Mouse (Mus musculus): ENCODE measurements around the gene Bbip1. TPM values are rescaled to one million over a fixed set of nuclear protein-coding genes. Genes with fewer than 3 reads are reported as not detected.

Gene Bbip1
- polyA plus RNA-seq, 1 experiment from 2014 or later: 100 TPM

- no peak overlapping the region for H3K4me3 ChIP-seq (ENCODE audit: low read depth, low read length)
- H3K36me3 ChIP-seq (ENCODE audit: control insufficient read depth, insufficient read depth, low read length): no peaks in the 10 kb centered on the region
- H3K9ac ChIP-seq (replicated peaks; ENCODE audit: low read depth, low read length): no peak overlapping the region
- 83% methylated on average over 14 of the region's 14 CpGs for WGBS
- no peaks in the 10 kb centered on the region for H3K27me3 ChIP-seq (ENCODE audit: control insufficient read depth, insufficient read depth, low read length)
- H3K4me1 ChIP-seq (ENCODE audit: control insufficient read depth, insufficient read depth, low read length): peaks cover 14% of the 10 kb centered on the region; the same call in 1 of the 2 replicates
- H3K9me3 ChIP-seq (ENCODE audit: control insufficient read depth, low read depth, low read length): no peaks in the 10 kb centered on the region
- H3K4me2 ChIP-seq (replicated peaks; ENCODE audit: low read depth, low read length): no peak overlapping the region
- no peak overlapping the region for H3K27ac ChIP-seq (ENCODE audit: low read length)
- no peak for ATAC-seq (ENCODE audit: insufficient number of reproducible peaks, insufficient read depth, low FRiP score, low read depth)
Observed at GRCm38 (mm10) chr19:53899941-53900610, 44.4 kb downstream of the Bbip1 start.

DNA sequence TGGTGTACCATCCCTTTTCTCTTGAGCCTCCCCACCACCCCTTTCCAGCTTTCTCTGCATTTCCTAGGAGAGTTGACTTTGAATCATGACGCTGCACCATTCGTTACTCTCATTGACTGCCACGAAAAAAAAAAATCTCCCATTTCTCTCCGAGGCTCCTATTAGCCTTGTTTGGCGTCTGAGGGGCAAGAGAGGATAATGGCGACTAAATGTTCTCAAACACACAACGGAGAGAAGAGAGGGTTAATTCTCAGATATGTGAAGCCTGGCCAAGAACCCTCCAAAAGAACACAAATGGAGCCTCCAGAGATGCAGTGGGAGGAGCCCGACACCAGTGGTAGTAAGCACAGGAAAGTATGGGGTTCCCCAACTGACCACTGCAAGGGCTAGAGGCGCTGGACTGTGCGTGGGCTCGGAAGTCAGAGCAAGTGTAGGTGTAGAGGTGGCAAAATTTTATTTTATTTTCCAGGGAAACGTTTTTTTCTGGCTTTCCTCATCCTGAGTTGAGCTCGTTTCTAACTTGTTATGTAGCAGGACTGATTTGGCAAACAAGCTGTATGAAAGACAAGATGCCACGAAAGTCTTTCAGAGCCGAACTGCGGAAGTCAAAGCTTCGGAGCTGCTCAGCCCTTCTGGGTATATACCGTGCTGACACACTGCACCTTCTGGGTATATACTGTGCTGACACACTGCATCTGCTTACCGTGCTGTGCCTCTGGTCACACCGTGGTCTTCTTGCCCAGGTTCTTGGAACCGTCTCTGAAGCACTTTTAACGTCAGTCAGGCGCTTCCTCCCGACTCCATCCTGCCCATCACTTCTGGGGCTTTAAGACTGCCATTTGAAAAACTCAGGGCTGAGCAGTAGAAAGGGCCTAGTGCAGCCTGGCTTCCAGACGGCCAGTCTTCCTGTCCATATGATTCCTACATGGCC, 45.2 kb downstream of the Bbip1 start:
- Histone ChIP-seq H3K4me3 (ENCODE audit: low read depth, low read length) (no peak overlapping the region), H3K9ac (replicated peaks; ENCODE audit: low read depth, low read length) (no peak overlapping the region), H3K4me1 (ENCODE audit: control insufficient read depth, insufficient read depth, low read length) (peaks cover 7% of the 10 kb centered on the region; the same call in 1 of the 2 replicates), H3K36me3 (ENCODE audit: control insufficient read depth, insufficient read depth, low read length) (no peaks in the 10 kb centered on the region), H3K27ac (ENCODE audit: low read length) (no peak overlapping the region), H3K27me3 (ENCODE audit: control insufficient read depth, insufficient read depth, low read length) (no peaks in the 10 kb centered on the region), H3K4me2 (replicated peaks; ENCODE audit: low read depth, low read length) (no peak overlapping the region), H3K9me3 (ENCODE audit: control insufficient read depth, low read depth, low read length) (no peaks in the 10 kb centered on the region)
- no peak for ATAC-seq (ENCODE audit: insufficient number of reproducible peaks, insufficient read depth, low FRiP score, low read depth)
- WGBS: 82% methylated on average over 25 of the region's 25 CpGs

GRCm38 (mm10) chr19:53898498-53898897, 45.9 kb downstream of the Bbip1 start:
- Histone ChIP-seq H3K9me3 (ENCODE audit: control insufficient read depth, low read depth, low read length) (no peaks in the 10 kb centered on the region), H3K27me3 (ENCODE audit: control insufficient read depth, insufficient read depth, low read length) (no peaks in the 10 kb centered on the region), H3K4me1 (ENCODE audit: control insufficient read depth, insufficient read depth, low read length) (peaks cover 14% of the 10 kb centered on the region; the same call in 1 of the 2 replicates), H3K4me3 (ENCODE audit: low read depth, low read length) (no peak overlapping the region), H3K4me2 (replicated peaks; ENCODE audit: low read depth, low read length) (no peak overlapping the region), H3K27ac (ENCODE audit: low read length) (no peak overlapping the region), H3K36me3 (ENCODE audit: control insufficient read depth, insufficient read depth, low read length) (no peaks in the 10 kb centered on the region), H3K9ac (replicated peaks; ENCODE audit: low read depth, low read length) (no peak overlapping the region)
- ATAC-seq (ENCODE audit: insufficient number of reproducible peaks, insufficient read depth, low FRiP score, low read depth): no peak
- 74% methylated on average over 4 of the region's 4 CpGs for WGBS

DNA sequence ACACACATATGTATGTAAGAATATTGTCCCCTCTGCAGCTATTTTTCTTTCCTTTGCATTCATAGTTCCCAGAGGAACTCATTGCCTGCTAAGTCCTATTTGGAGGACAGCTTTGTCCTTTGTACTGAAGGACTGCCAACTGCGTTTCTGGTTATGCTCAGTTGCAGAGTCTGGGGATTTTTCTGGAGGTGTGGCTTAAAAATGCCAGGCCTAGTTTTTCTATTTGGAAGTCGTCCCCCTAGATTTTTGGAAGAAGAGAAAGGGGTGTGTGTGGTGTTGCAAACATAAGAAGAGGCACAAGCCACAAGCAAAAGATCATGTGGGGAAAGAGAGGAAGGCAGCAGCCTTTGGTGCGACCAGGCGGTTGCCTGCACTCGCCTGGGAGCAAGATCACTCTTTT, 46.4 kb downstream of the Bbip1 start:
- H3K36me3 ChIP-seq (ENCODE audit: control insufficient read depth, insufficient read depth, low read length): no peaks in the 10 kb centered on the region
- no peak overlapping the region for H3K4me3 ChIP-seq (ENCODE audit: low read depth, low read length)
- WGBS: 76% methylated on average over 5 of the region's 5 CpGs
- ATAC-seq (ENCODE audit: insufficient number of reproducible peaks, insufficient read depth, low FRiP score, low read depth): no peak
- H3K4me2 ChIP-seq (replicated peaks; ENCODE audit: low read depth, low read length): no peak overlapping the region
- H3K27ac ChIP-seq (ENCODE audit: low read length): no peak overlapping the region
- H3K4me1 ChIP-seq (ENCODE audit: control insufficient read depth, insufficient read depth, low read length): peaks cover 17% of the 10 kb centered on the region; the same call in 1 of the 2 replicates
- H3K27me3 ChIP-seq (ENCODE audit: control insufficient read depth, insufficient read depth, low read length): no peaks in the 10 kb centered on the region
- H3K9ac ChIP-seq (replicated peaks; ENCODE audit: low read depth, low read length): no peak overlapping the region
- H3K9me3 ChIP-seq (ENCODE audit: control insufficient read depth, low read depth, low read length): no peaks in the 10 kb centered on the region

- Histone ChIP-seq H3K9ac (replicated peaks; ENCODE audit: low read depth, low read length) (no peak overlapping the region), H3K4me2 (replicated peaks; ENCODE audit: low read depth, low read length) (no peak overlapping the region), H3K36me3 (ENCODE audit: control insufficient read depth, insufficient read depth, low read length) (no peaks in the 10 kb centered on the region), H3K27me3 (ENCODE audit: control insufficient read depth, insufficient read depth, low read length) (no peaks in the 10 kb centered on the region), H3K4me3 (ENCODE audit: low read depth, low read length) (no peak overlapping the region), H3K27ac (ENCODE audit: low read length) (peak overlapping the region; percentile 44; the same call in 1 of the 2 replicates), H3K4me1 (ENCODE audit: control insufficient read depth, insufficient read depth, low read length) (peaks cover 36% of the 10 kb centered on the region; the same call in 1 of the 2 replicates), H3K9me3 (ENCODE audit: control insufficient read depth, low read depth, low read length) (no peaks in the 10 kb centered on the region)
- 65% methylated on average over 12 of the region's 12 CpGs for WGBS
- no peak for ATAC-seq (ENCODE audit: insufficient number of reproducible peaks, insufficient read depth, low FRiP score, low read depth)
Observed at GRCm38 (mm10) chr19:53894538-53895121, 49.8 kb downstream of the Bbip1 start.

DNA sequence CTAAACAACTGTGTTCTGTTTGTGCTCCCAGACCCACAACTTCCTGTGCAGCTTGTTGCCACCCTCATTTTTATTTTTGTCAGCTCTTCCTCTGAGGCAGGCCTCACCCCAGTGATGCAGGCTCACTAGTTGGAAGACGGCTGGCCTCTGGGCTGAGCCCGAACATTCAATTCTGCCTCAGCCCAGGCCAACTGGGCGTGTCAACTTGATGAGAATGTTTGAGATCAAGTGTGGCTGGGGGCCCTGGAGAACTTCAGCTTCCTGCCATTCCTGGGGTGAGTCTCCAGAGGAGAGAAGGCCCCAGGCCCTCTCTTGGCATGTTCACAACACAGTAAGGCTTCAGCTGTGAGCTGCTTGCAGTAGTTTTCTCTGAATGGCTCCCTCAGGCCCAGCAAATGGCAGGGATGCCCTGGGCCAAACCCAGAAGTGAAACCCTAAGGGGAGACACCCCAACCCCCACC, 50.7 kb downstream of the Bbip1 start:
- no peak for ATAC-seq (ENCODE audit: insufficient number of reproducible peaks, insufficient read depth, low FRiP score, low read depth)
- Histone ChIP-seq H3K27me3 (ENCODE audit: control insufficient read depth, insufficient read depth, low read length) (no peaks in the 10 kb centered on the region), H3K4me3 (ENCODE audit: low read depth, low read length) (no peak overlapping the region), H3K4me2 (replicated peaks; ENCODE audit: low read depth, low read length) (no peak overlapping the region), H3K27ac (ENCODE audit: low read length) (peak overlapping the region; percentile 44; the same call in 1 of the 2 replicates), H3K36me3 (ENCODE audit: control insufficient read depth, insufficient read depth, low read length) (no peaks in the 10 kb centered on the region), H3K9me3 (ENCODE audit: control insufficient read depth, low read depth, low read length) (no peaks in the 10 kb centered on the region), H3K4me1 (ENCODE audit: control insufficient read depth, insufficient read depth, low read length) (peaks cover 36% of the 10 kb centered on the region; the same call in 1 of the 2 replicates), H3K9ac (replicated peaks; ENCODE audit: low read depth, low read length) (no peak overlapping the region)
- 58% methylated on average over 3 of the region's 3 CpGs for WGBS

- H3K9ac ChIP-seq (replicated peaks; ENCODE audit: low read depth, low read length): no peak overlapping the region
Observed at GRCm38 (mm10) chr19:53892838-53893359, 51.5 kb downstream of the Bbip1 start.

GRCm38 (mm10) chr19:53892061-53892460, 52.4 kb downstream of the Bbip1 start, which contains the start of gene Pdcd4:
Gene Pdcd4 (plus strand): TSS chr19:53892231.
- peaks cover 36% of the 10 kb centered on the region; the same call in 1 of the 2 replicates for H3K4me1 ChIP-seq (ENCODE audit: control insufficient read depth, insufficient read depth, low read length)
- H3K4me3 ChIP-seq (ENCODE audit: low read depth, low read length): no peak within 1 kb of the TSS
- peak; percentile 63; the same call in 1 of the 2 replicates for ATAC-seq (ENCODE audit: insufficient number of reproducible peaks, insufficient read depth, low FRiP score, low read depth)
- no peak within 1 kb of the TSS for H3K9ac ChIP-seq (replicated peaks; ENCODE audit: low read depth, low read length)
- no peaks in the 10 kb centered on the region for H3K9me3 ChIP-seq (ENCODE audit: control insufficient read depth, low read depth, low read length)
- H3K27ac ChIP-seq (ENCODE audit: low read length): peak within 1 kb of the TSS; percentile 88
- 15% methylated on average over 3 of the region's 3 CpGs for WGBS
- no peaks in the 10 kb centered on the region for H3K27me3 ChIP-seq (ENCODE audit: control insufficient read depth, insufficient read depth, low read length)
- H3K4me2 ChIP-seq (replicated peaks; ENCODE audit: low read depth, low read length): no peak within 1 kb of the TSS
- no peaks in the 10 kb centered on the region for H3K36me3 ChIP-seq (ENCODE audit: control insufficient read depth, insufficient read depth, low read length)

More at GRCm38 (mm10) chr19:53892838-53893359, 51.5 kb downstream of the Bbip1 start:
- no peak overlapping the region for H3K4me3 ChIP-seq (ENCODE audit: low read depth, low read length)
- H3K27ac ChIP-seq (ENCODE audit: low read length): peak overlapping the region; percentile 88
- no peak for ATAC-seq (ENCODE audit: insufficient number of reproducible peaks, insufficient read depth, low FRiP score, low read depth)
- H3K4me2 ChIP-seq (replicated peaks; ENCODE audit: low read depth, low read length): no peak overlapping the region
- H3K27me3 ChIP-seq (ENCODE audit: control insufficient read depth, insufficient read depth, low read length): no peaks in the 10 kb centered on the region
- H3K9me3 ChIP-seq (ENCODE audit: control insufficient read depth, low read depth, low read length): no peaks in the 10 kb centered on the region
- WGBS: 67% methylated on average over 9 of the region's 9 CpGs
- H3K36me3 ChIP-seq (ENCODE audit: control insufficient read depth, insufficient read depth, low read length): no peaks in the 10 kb centered on the region
- H3K4me1 ChIP-seq (ENCODE audit: control insufficient read depth, insufficient read depth, low read length): peaks cover 36% of the 10 kb centered on the region; the same call in 1 of the 2 replicates
